Mouse (Mus musculus) heart, postnatal 0 days (tissue): ENCODE data around the gene Bub1.

Experiments
- CTCF ChIP-seq: IDR thresholded peaks from 2 replicates; pipeline ENCODE4 v1.5.1; 2016; ENCODE audit warnings: antibody characterized with exemption, control low read depth, low read depth
- EP300 ChIP-seq: IDR thresholded peaks from 2 replicates; pipeline ENCODE4 v1.6.1; 2016; ENCODE audit warnings: antibody characterized with exemption, low read depth

DNA sequence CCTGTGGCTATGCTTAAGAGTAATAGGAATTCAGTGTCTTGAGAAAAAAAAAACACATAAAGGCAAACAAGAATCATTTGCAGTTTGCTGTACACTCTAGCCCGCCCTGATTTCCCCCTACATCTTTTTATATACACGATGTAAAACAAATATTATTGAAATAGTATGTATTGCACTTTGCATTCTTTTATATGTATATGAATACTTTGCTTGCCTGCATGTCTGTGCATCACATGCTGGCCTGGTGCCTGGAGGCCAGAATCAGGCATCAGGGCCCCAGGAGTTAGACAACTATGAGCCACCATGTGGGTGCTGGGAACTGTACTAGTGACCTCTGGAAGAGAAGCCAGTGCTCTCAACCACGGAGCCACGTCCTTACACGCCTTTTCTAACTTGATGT is 44.4 kb downstream of the Bub1 start:
- TF ChIP-seq EP300 (no peak), CTCF (no peak)
